Mouse (Mus musculus) spleen, adult 18-20 months (tissue): ENCODE data around the gene Cfap54.

ENCODE experiments used
- DNase-seq, 2 experiments: peaks; one replicate each; pipeline ENCODE4 v3.0.0; 2022; ENCODE audit warnings: mixed read lengths in 2 of 2

Gene Cfap54

DNA sequence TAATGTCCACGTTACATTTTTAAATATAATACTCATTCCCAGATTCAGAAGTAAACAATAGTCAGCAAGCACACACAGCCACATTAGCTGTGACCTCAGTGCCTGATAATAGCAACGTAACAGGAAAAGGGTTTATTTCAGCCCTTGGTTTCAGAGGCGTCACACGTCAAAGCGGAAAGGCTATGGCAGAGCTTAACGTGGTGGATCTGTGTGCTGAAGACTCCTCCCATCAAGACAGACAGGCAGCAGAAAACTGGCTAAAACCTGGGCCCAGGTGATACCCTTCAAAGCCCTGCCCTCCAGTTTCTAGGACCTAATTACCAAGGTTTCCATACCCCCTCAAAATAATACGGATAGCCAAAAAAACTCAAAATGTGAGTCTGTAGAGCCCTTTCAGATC, 16.0 kb upstream of the Cfap54 start:
- DNase-seq = no peak

DNA sequence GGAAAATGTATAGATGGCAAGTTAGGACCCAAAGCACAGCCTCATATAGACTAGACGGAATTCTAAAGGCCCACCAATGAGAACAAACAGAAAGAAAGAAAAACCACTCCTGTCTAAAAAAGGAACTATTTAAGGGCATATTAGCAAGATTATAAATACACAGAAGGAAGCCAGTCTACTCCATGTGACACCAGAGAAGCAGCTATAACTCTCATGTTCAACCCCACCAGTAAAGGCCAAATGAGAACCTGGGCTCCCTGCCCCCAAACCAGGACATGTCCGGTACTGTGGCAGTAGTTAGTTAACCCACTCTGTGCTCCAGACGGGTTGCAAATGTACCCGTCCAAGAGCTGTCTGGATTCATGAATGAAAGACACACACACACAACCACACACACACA, 14.4 kb upstream of the Cfap54 start:
- no peak for DNase-seq

DNA sequence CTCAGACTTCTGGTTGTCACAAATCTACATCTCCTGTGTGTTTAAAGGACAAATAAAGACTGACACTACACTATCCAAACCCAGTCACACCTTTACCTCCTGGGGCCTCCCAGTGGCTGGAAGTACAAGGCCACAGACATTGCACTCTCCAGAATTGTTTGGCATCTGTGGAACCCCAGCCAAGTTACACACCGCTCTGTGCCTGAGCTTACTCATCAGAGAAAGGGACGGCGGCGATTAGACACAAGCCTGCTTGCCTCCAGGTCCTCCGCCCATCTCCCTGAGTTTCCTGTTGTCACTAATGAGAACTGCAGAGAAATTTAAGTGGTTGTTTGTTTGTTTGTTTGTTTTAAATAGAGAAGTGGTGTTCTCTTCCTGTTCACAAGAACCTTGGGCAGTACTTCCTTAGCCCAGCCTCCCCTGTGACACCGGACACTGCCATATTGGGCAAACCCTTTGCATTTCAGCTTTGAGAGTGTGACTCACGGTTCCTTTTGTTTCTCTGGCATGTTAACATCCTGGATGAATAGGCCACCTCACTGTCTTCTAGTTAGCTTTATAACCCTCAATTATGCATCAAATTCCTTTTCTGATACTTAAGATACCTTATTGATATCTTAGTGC, 13.7 kb upstream of the Cfap54 start:
- DNase-seq = no peak

DNA sequence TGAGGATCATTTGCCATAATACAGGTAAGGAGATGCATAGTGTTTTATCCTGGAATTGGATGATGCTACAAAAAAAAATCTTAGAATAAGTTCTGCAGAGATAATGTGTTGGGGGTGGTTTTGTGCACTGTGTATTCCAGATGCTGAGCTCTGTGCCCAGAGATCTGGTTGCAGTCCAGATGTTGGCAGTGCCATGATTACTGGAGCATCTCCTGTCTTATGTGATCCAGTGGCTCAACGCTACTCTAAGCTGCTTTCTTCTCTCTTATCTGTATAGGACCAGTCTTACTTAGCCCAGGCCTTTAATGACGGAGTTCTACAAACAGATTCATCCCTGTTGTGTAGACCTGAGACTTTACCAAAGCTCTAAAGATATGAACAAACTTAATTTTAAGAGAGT, 10.5 kb upstream of the Cfap54 start:
- no peak for DNase-seq

DNA sequence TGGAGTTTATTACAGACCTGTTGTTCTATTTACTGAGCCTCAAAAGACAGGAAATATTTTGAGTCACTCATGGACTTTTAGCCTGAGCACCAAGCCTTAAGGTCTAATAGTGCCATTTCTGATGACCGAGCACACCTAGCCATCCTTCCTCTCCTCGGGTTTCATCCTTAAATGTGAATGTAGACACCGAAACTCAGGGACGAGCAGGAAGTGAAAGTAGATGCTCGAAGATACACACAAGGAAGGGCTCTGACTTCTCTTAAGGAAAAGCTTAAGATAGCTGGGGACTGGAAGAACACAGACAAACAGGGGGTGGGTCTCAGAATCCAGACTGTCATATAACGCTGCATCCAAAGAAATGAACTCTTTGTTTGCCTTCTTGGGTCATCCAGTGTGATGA, 8.8 kb upstream of the Cfap54 start:
- DNase-seq = no peak

DNA sequence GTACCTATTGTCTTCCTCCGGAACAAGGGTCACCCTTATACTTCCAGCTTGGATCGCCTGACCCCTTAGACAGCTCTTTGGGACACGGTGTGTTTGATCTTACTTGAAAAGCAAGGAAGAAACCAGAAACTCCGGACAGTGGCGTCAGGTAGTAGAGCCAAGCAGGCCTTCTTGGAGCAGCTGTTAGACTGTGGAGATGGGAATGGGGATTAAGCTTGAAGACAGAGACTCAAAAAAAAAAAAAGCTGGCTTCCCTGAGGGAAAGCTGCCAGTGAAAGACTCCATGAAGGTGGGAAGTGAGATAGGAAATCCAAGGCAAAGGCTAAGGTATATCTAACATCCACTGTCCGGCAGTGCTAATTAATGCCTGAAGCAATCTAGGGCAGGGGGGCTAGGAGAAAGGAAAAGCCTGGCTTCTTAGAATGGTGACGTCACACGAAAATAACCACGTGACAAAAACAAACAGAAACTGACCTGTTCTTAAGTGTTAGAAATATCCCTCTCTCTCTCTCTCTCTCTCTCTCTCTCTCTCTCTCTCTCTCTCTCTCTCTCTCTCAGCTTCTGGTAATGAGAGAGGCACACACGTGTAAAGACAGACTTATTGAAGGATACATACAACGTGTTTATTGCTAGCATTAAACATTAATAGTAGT, 7.1 kb upstream of the Cfap54 start:
- no peak for DNase-seq

DNA sequence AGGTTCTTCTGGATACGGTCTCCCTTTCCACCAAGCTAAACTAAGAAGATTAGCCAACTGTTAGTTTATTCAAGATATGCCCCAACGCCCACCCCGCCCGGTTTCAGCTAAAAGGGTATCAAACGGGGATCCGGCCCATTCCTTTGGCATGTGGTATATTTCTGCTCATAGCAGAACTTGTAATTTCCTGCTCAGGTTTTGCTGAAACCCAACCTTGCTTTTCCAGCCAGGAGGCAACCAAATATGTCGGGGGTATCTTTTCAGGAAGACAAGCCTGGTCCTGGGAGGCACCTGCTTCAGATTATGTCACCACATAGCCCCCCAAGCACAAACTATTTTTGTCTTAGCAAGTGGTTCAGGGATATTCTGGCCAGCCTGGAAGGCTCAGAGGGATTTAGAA, 6.1 kb upstream of the Cfap54 start:
- DNase-seq = no peak

DNA sequence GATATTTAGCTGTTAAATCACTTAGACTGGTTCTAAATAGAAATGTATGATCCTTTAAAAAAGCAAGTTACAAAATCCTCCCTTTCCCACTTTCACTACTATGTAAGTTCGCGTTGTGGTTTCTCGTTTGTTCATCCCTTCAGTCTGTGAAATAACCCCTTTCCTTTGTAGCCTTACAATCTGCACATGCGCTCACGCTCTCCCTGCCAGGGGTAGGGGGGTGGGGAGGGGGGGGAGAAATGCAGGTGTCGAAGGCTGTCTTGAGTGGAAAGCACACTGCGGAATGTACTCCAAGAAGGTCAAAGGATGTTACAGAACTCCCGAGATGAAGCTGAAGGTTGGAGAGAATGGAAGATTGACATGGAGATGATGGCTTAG, 2.5 kb upstream of the Cfap54 start:
- no peak for DNase-seq

DNA sequence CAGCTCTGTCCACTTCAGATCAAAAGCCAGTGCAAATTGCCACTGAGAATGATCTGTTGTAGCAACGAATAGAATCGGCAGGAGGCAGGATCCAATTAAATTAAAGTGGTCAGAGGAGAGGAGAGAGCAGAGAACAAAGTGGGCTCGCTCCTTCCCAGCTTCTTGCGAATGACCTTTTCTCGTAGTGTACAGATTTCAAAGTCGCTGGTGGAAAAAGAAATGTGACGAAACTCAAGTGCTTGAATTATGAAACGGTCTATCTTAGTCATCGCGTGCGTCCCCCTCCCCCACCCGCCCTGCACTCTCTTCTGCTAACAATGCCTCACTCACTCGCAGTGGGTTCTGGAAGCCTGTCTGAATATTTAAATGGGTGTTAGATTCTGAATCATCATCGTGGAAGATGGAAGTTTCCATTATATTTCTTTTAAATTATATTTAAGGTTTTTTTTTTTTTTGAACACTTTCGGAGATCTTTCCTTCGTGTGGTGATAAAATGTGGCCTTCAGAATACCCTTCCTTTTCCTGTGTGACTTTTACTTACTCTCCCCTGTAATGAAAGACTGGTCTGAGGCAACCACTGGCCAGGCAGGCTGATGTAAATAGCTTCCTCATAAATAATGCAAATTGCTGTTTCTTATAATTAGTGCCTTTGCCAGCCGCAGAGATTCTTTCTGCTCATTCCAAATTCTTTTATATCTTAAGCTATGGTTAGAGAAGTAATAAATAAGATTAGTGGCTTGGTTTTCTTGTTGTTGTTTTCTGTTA, 2.0 kb upstream of the Cfap54 start:
- no peak for DNase-seq

DNA sequence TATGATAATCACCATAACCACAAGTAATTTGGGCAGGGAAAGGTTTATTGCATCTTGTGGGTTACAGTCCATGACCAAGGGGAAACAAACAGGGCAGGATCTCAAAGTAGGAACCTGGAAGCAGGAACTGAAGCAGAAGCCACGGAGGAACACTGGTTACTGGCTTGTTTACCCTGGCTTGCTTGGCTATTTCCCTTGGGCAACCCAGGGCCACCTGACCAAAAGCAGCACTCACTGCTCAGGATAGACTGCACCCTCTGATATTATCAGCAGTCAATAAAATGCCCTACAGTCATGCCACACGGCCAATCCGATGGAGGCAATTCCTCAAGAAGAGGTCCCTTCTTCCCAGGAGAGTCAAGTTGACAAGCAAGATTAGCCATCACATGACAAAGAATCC, 1.9 kb downstream of the Cfap54 start:
- DNase-seq = no peak

DNA sequence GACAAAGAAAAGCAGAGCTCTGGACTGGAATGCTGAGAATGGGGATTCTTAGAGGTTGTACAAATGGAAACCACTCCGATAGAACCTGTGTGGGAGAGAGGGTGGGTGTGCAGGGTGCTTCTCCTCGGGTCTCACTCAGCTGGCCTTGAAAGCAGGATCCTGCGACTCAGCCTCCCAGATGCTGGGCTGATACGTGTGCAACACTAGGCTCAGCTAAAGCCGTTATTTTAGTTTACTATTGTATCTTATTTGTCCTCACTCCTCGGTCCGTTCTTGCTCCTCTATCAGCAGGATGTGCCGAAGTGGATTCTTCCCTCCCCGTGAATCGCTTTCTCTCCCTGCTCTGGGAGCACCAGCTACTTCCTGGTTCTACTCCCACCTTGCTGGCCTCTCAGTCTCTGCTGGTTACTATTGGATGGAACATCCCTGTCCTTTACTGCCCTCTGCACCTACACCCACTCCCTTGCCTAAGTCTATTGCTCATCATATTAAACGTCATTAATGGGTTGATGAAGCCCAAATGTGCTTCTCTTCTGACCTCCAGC, 3.4 kb downstream of the Cfap54 start:
- no peak for DNase-seq

DNA sequence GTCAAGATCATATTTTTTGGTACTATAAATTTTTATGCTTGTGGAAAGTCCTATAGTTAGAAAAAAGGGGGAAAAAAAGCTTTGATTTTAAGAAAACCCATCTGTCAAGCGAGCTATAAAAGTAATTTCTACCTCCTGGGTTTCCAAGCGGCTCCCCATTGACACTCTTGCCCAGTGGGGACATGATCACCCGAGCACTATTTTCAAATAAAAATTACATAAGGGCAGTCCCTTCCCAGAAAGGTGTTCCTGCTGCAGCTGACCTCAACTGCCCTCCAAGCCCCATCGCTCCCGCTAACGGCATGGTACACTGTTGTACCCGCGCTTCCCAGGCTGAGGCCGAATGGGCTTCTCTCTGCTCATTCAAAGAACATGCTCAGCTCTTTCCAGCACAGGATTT, 5.0 kb downstream of the Cfap54 start:
- DNase-seq = no peak

DNA sequence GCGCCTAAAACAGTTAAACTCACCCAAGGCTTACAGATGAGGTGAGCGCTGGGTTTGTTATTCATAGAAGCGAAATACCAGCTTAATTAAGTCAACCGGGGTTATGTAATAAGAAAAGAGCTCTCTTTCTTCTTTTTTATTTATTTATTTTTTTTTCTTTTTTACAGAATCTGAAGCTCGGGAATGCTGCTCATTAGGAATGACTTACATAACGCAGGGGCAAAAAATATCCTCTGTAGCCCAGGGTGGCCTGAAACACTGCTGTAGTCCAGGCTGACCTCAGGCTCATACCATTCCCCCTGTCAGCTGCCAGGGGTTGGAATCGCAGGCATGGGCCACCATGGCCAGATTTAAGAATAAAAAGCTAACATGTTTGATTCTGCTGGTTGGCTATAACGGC, 5.6 kb downstream of the Cfap54 start:
- DNase-seq = no peak

DNA sequence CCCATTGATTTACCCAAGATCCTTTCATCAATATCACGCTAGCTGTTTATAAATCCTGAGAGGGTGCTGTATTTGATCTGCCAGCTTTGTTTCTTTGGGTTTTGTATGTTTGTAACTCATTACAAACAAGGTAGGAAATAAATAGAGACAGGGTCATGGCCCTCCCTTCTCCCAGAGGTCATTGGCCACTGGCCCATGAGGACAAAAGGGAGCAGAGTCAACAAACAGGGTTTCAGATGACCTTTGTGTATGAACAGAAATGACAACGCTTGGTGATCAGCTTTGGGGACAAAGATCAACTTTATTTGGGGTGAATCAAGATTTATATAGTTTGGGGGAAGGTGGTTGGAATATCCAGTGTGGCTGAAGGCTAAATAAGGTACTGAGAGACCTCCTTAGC, 8.6 kb downstream of the Cfap54 start:
- no peak for DNase-seq

DNA sequence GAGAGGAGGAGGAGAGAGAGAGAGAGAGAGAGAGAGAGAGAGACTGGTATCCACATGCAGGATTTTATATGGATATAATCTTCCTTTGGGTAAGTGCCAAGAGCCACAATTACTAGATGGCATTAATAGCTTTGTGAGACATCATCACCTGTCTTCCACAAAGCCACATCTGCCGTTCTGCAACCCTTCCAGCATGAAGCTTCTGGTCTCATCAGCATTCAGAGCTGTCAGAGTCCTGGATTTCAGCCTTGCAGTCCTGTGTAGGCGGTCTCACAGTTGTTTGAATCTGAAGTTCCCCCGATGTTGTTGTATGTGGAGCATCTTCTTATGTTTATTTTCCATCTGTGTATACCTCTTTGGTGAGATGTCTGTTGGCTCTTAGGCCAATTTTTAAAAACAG, 9.7 kb downstream of the Cfap54 start:
- DNase-seq = no peak

DNA sequence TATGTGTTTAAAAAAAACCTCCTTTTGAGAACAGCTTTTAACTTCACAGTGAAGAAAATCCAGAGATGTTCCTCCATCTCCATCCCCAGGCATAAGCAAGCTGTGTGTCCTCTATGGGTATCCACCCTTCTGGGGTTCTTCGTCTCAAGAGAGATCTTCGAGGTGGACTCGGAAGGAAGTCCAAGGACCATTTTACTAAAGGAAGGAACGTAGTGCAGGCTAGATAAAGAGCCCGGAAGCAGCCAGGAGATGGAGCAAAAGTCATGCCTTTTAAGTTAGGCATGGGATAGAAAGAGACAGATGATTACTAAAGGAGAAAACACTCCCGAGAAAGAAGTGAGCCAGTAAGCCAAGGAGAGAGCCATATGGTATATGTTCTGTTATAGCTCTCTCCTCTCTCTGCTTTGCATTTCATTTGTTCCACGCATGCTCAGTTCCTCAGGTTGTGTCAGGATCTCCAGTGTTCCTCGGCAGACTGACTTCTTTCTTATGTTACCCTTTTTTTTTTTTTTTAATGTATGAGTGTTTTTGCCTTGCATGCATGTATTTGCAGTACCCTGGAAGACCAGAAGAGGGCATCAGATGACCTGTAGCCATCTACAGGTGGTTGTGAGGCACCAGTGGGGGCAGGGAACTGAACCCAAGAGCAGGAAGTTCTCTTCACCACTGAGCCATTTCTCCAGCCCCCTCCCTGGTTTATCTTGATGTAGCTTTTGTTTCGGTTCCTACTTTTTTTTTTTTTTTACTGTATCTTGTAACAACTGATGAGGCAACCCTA, 11.1 kb downstream of the Cfap54 start:
- peak; percentile 69 to 71 for DNase-seq

DNA sequence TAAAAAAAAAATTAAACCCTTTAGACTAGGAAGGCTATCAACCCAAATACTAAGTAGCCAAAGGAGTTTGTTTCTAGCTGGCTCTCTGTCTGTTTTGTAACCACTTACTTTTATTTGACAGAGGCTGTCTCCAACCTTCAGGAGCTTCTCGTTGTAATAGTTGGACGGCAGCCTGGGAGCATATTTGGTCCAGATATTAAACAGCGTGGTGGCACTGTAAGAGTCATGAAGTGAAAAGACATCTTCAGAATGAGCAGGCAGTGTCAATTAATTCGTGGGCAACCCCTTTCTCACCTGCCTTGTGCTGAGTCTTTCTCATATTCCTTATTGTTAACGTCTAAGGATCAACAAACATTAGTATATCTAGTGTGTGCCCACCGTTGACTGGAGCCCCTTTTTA, 11.7 kb downstream of the Cfap54 start:
- DNase-seq = no peak

DNA sequence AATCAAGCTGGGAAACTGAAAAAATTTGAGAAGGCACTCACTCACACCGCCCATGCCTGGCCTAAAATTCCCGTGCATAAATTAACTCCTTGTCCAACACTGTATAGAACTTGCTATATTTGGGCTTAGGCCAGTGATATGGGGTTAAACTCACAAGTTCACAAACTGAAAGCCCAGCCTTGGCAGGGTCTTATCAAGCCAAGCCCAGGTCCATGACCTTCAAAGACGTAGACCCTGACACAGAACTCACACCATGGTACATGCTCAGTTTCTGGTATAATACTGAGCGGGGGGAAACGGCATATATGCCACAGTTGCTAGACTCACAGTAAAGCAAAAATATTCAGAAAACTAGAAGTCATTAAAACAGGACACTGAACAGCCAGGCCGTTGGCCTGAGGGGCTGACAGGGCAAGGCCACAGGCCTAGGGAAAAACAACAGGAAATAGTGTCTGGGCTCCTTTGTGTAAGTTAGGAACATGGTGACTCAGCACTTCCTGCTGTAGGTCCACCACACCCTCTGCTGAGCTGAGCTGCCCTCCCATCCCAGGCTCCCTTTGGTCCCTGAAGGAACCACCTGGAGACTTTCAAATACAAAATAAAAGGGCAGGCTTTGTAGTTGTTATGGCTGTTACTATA, 12.3 kb downstream of the Cfap54 start:
- DNase-seq = no peak

DNA sequence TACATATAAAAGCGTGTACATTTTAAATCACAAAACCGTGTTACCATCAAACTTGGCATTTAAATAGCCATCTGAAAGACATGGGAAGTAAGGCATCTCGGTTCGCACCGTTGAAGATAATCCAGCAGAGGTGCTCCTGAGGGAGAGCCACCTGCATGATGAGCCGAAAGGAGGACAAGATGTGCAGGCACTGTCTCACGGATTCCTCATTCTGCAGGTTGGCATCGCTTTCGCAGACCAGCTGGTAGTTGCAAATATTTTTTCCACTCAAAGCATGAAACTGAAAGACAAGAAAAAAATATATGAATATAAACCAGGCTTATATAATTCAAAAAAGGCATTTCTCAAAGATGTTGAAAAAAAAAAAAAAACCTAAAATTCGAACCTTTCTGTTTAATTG, 16.4 kb downstream of the Cfap54 start:
- DNase-seq = no peak

DNA sequence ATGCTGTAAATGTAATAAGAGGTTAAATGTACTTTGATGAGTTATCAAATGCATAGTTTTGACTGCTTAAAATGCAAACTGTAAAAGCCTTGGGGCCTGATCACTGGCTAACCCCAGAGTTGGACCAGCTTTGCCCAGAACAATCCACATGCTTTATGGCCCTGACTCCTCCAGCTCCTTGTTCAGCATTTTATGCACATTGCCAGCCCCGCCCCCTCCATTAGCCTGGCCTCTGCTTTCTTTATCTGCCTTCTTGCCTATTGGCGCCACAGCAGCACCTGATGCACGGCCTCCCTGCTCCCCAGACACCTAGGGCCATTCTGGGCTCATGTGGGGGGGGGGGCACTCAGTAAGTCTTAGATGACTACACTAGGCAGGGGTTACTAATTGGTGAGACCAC, 17.8 kb downstream of the Cfap54 start:
- no peak for DNase-seq

DNA sequence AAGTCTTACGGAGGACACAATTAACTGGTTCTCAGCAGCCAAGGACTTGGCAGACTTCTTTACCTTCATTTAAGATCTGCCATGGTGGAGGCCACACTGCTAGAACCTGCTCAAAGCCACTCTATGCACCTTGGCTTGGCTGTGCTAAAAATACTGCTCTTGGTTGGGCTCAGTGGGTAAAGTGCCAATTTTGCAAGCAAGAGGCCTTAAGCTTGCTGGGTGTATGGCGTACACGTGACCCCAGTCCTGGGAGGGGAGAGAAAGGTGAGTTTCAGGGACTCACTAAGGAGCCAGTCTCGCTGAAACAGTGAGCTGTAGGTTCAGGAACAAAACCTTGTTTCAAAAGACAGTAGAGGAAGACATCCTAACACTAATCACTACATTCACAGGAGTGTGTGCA, 19.0 kb downstream of the Cfap54 start:
- DNase-seq = no peak

DNA sequence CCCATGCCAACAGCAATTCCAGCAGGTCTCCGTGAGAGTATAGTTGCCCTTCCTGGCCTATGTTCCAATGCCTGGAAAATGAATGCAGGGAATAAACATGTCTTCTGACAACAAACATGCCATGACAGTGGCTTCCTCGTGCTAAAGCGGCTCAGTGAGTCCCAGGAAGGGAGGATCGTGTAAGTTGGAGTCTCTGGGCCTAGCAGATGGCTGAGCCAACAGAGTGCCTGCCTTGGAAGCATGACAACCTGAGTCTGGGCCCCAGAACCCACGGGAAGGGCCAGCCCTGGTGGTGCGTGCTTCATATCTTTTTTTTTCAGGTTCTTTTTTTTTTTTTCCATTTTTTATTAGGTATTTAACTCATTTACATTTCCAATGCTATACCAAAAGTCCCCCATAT, 27.6 kb downstream of the Cfap54 start:
- DNase-seq = no peak

DNA sequence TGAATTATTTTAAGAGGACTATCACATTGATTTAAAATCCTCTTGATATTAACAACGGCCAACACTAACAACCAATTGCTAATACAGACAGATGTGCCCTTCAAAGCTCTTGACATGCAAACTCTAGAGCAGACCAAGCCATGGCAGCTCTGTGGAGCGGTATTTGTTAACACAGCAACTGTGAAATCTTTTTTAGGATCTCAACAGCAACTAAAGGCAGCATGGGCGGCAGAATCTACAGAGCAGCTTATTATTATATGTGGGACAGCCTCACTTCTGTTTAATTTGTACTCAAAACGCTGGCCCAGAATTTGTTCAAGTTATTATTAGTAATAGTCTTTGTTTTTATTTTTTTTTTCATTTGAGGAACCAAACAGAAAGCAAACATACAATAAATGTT, 28.1 kb downstream of the Cfap54 start:
- no peak for DNase-seq
